Mouse (Mus musculus) stomach, embryonic 14.5 days (tissue): ENCODE results near the gene Olfr707. TPM values are rescaled to one million over a fixed set of nuclear protein-coding genes. Genes with fewer than 3 reads are reported as not detected.
"Not testable (repeated sequence)": the region's sequence is repeated elsewhere in the genome, so short reads cannot be mapped to it uniquely, and the experiment has no call there.

Experiments
- ATAC-seq: fragments of 200-750 bp; cut with Nextera tagmentation; 2 replicates; pipeline ENCODE4 v1.8.0; 2017; ENCODE audit warnings: low read depth, moderate TSS enrichment; ENCODE audit not compliant: insufficient number of reproducible peaks, insufficient read depth, low FRiP score
- H3K27ac ChIP-seq: fragments of 300-500 bp; sonication (generic); 2 replicates; pipeline ENCODE4 v1.5.1; 2014; ENCODE audit warnings: mild to moderate bottlenecking, low read length, moderate library complexity, mixed read lengths
- H3K27me3 ChIP-seq: fragments of 300-500 bp; sonication (generic); 2 replicates; pipeline ENCODE4 v1.6.1; 2014; ENCODE audit warnings: low read length, control low read depth, mixed read lengths; ENCODE audit not compliant: control insufficient read depth, insufficient read depth
- H3K36me3 ChIP-seq: fragments of 300-500 bp; sonication (generic); 2 replicates; pipeline ENCODE4 v1.6.1; 2014; ENCODE audit warnings: mild to moderate bottlenecking, control low read depth, low read length, moderate library complexity, mixed read lengths; ENCODE audit not compliant: control insufficient read depth, insufficient read depth
- H3K4me1 ChIP-seq: fragments of 300-500 bp; sonication (generic); 2 replicates; pipeline ENCODE4 v1.6.1; 2014; ENCODE audit warnings: low read length, control low read depth, mixed read lengths; ENCODE audit not compliant: control insufficient read depth, insufficient read depth
- H3K4me2 ChIP-seq: fragments of 300-500 bp; sonication (generic); replicated peaks from 2 replicates; pipeline ENCODE4 v1.6.1; 2014; ENCODE audit warnings: low read depth, low read length, control low read depth
- H3K4me3 ChIP-seq: fragments of 300-500 bp; sonication (generic); 2 replicates; pipeline ENCODE4 v1.5.1; 2014; ENCODE audit warnings: low read depth, low read length, control low read depth
- H3K9ac ChIP-seq: fragments of 300-500 bp; sonication (generic); replicated peaks from 2 replicates; pipeline ENCODE4 v1.6.1; 2014; ENCODE audit warnings: low read depth, mild to moderate bottlenecking, control low read depth, low read length, moderate library complexity, mixed read lengths
- H3K9me3 ChIP-seq: fragments of 300-500 bp; sonication (generic); 2 replicates; pipeline ENCODE4 v1.6.1; 2016; ENCODE audit warnings: low read depth, low read length, control low read depth; ENCODE audit not compliant: control insufficient read depth
- WGBS: fragments of 180-500 bp; shearing (Covaris S2); extraction: QIAGEN DNeasy Blood & Tissue Kit; methylation state at CpG from one replicate; pipeline ENCODE4 v1.1.7; 2014; 5-methylcytosine and 5-hydroxymethylcytosine counted together
- polyA plus RNA-seq: library from polyadenylated mRNA; unstranded; fragments of >200 nt; fragmentation: Nextera tagmentation; extraction: Ambion mirVana; gene quantifications from 2 replicates; pipeline ENCODE4 v1.2.1, GENCODE M21; 2014

The Olfr707 gene
- not detected in 2 replicates for polyA plus RNA-seq

DNA sequence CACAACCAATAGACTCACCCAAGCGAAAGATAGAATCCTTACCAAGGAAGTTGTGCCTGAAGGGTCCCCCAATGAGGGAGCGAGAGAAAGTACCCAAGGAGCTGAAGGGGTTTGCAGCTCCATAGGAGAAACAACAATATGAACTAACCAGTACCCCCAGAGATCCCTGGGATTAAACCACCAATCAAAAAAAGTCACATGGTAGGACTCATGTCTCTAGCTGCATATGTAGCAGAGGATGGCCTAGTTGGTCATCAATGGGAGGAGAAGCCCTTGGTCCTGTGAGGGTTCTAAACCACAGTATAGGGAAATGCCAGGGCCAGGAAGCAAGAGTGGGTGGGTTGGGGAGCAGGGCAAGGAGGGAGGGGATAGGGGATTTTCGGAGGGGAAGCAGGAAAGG, at the start of gene Olfr707:
TSS of gene Olfr707 (minus strand) at position 101 of the 400 bp plus-strand sequence.
- not testable (repeated sequence) for H3K4me1 ChIP-seq, H3K27me3 ChIP-seq, H3K9ac ChIP-seq, H3K4me3 ChIP-seq, H3K27ac ChIP-seq, H3K9me3 ChIP-seq, H3K4me2 ChIP-seq, H3K36me3 ChIP-seq, ATAC-seq
- 80% methylated on average over 3 of the region's 3 CpGs for WGBS

DNA sequence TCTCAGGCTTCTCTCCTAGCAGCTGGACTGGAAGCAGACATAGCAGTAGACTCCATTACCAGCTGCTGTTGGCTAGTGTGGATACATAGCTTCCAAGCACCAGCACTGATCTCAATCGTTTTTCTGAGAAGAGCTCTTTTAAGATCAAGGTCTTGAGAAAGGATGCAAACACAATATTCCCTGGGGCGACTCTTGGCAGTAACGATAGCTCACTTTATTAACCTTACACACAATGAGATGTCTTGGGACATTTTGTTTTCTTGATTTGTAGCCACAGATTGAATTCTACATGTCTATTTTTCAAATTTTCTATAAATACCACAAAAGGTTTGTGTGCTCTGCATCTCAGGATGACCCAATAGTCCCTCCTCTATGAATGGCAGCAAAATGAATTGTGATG, 47.2 kb upstream of the Olfr707 start, which contains the start of gene Olfr710:
TSS of gene Olfr710 (minus strand) at position 101 of the 400 bp plus-strand sequence.
- H3K4me3 ChIP-seq: no peak within 1 kb of the TSS
- H3K9me3 ChIP-seq: no peaks in the 10 kb centered on the region
- ATAC-seq: no peak
- H3K4me2 ChIP-seq: no peak within 1 kb of the TSS
- no peaks in the 10 kb centered on the region for H3K4me1 ChIP-seq
- WGBS: 79% methylated on average over 3 of the region's 3 CpGs
- H3K36me3 ChIP-seq: no peaks in the 10 kb centered on the region
- H3K9ac ChIP-seq: no peak within 1 kb of the TSS
- no peak within 1 kb of the TSS for H3K27ac ChIP-seq
- H3K27me3 ChIP-seq: no peaks in the 10 kb centered on the region

DNA sequence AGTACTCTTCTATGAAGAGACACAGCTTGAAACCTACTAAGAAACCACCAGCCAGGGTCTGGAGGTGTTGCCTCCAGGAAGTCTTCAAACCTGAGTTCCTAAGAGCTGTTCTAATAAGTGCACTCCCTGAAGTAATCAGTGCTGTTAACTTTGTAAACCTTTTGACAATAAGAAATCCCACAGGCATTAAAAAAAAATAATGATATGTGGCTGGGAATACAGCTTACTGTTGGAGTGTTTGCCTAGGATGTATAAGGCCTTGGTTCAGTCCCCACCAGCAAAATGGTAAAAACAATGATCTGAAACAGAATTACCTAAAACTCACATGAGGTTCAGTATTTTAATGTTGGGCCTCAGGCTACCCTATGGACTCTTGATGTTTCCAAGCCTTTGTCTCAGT, 31.1 kb upstream of the Olfr707 start, which contains the start of gene Olfr709-ps1:
TSS of gene Olfr709-ps1 (minus strand) at position 101 of the 400 bp plus-strand sequence.
- Histone ChIP-seq H3K9ac (no peak within 1 kb of the TSS), H3K27ac (no peak within 1 kb of the TSS), H3K27me3 (no peaks in the 10 kb centered on the region), H3K4me1 (no peaks in the 10 kb centered on the region), H3K9me3 (no peaks in the 10 kb centered on the region), H3K36me3 (no peaks in the 10 kb centered on the region), H3K4me3 (no peak within 1 kb of the TSS), H3K4me2 (no peak within 1 kb of the TSS)
- no peak for ATAC-seq

DNA sequence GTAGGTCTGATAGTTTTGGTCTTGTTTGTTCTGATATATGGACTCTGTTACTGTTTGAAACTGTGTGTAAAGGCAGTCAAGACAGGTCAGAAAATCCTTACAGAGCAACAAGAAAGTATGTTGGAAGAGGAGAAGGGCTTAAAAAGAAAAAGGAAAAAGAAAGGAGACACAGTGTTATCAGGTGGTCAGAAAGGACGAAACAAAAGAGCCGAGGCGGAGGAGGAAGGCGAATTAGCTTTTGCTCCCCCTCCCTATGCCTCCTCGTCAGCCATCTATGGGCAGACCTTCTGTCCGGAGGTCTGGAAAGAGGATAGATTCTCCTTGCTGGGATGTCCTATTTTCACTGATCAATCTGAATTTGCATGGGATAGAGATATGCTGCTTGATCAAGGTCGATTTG, 19.9 kb upstream of the Olfr707 start:
- ATAC-seq, H3K9me3 ChIP-seq, H3K4me1 ChIP-seq, H3K27me3 ChIP-seq, H3K4me3 ChIP-seq, H3K36me3 ChIP-seq, H3K27ac ChIP-seq, H3K9ac ChIP-seq, H3K4me2 ChIP-seq: not testable (repeated sequence)
- WGBS: 90% methylated on average over 2 of the region's 7 CpGs

DNA sequence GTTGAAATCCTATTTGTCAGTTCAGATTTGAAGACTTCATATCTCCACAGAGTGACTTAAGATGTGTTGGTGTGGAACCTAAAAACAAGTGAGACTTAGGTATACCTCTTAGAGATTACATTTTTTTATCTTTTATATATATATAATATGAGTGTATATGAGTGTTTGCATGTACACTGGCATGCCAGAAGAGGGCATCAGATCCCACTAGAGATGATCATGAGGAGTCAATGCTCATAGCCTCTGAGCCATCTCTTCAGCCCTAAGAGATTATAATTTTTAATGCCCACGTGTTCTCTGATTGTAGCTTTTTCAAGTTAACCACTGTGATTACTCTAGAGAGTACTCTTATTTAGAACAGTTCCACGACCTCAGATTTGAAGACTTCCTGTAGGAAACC, 6.6 kb upstream of the Olfr707 start, which contains the start of gene Olfr1532-ps1:
TSS of gene Olfr1532-ps1 (plus strand) at position 326 of the 400 bp plus-strand sequence.
- Histone ChIP-seq H3K27me3 (no peaks in the 10 kb centered on the region), H3K4me1 (no peaks in the 10 kb centered on the region), H3K27ac (no peak within 1 kb of the TSS), H3K9ac (no peak within 1 kb of the TSS), H3K4me2 (no peak within 1 kb of the TSS), H3K9me3 (no peaks in the 10 kb centered on the region), H3K4me3 (no peak within 1 kb of the TSS), H3K36me3 (no peaks in the 10 kb centered on the region)
- no peak for ATAC-seq
- WGBS: 66% methylated on average over 2 of the region's 2 CpGs

DNA sequence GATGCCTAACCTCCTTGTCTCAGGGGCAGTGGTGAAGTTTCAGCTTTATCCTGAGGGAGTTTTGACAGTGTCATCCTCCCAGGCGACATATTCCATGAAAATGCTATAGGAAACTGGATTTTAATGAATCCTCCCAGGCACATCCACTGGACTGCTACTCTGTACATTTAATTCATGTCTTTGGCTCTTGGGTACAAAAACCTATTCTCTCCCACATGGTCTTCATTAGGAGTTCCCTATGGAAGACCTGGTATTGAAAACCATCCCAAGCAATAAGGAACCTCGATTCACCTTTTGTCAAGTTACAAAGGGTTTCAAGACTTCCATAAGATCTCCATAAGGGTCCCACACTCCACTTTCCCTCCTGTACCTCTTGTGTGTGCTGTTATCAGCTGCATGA, 13.0 kb downstream of the Olfr707 start, which contains the start of gene Olfr706:
TSS of gene Olfr706 (minus strand) at position 101 of the 400 bp plus-strand sequence.
- WGBS: 84% methylated on average over 2 of the region's 2 CpGs

DNA sequence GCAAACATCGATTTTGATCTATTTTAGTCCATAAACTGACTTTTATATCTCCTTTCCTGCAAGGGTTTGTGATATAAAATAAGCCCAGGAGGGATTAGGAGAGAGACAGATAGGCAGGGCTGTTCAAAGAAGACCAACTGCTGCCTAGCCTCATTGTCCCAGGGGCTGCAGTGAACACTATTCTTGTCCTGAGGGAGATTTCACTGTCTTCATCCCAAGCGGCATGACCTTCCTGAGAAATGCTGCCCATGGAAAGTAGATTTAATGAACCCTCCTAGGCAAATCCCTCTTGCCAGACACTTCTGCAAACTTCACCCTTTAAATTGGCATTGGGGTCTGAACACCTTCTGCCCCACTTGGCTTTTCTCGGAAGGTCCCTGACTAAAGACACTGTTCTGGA, 24.2 kb downstream of the Olfr707 start, which contains the start of gene Olfr705:
TSS of gene Olfr705 (minus strand) at position 101 of the 400 bp plus-strand sequence.
- 77% methylated on average over 3 of the region's 3 CpGs for WGBS
- H3K27ac ChIP-seq: no peak within 1 kb of the TSS
- H3K4me2 ChIP-seq: no peak within 1 kb of the TSS
- no peak within 1 kb of the TSS for H3K4me3 ChIP-seq
- H3K9me3 ChIP-seq: no peaks in the 10 kb centered on the region
- no peaks in the 10 kb centered on the region for H3K27me3 ChIP-seq
- H3K36me3 ChIP-seq: no peaks in the 10 kb centered on the region
- H3K9ac ChIP-seq: no peak within 1 kb of the TSS
- no peak for ATAC-seq
- H3K4me1 ChIP-seq: no peaks in the 10 kb centered on the region

More for the DNA sequence above, 13.0 kb downstream of the Olfr707 start, which contains the start of gene Olfr706:
- no peak within 1 kb of the TSS for H3K4me2 ChIP-seq
- H3K36me3 ChIP-seq: no peaks in the 10 kb centered on the region
- H3K4me3 ChIP-seq: no peak within 1 kb of the TSS
- H3K27ac ChIP-seq: no peak within 1 kb of the TSS
- H3K27me3 ChIP-seq: no peaks in the 10 kb centered on the region
- no peak within 1 kb of the TSS for H3K9ac ChIP-seq
- no peaks in the 10 kb centered on the region for H3K4me1 ChIP-seq
- no peak for ATAC-seq
- no peaks in the 10 kb centered on the region for H3K9me3 ChIP-seq

DNA sequence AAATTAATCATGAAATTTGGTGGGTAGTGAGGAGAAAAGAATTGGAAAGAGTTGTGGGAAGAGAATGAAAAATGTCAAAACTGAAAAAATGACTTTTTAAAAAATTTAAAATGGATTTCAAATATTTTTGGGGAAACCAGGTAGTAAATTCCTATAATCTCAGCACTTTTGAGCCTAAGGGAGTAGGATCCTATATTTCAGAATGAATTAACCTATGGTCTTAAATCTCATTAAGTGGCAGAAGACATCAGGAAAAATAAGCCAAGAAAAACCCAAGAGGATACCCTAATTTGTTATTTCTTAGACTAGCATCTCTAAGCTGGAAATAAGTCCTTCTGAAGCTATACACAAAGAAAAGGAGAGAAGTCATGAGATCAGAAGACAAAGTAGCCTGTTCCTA, 38.2 kb downstream of the Olfr707 start, which contains the start of gene Olfr704:
TSS of gene Olfr704 (plus strand) at position 301 of the 400 bp plus-strand sequence.
- no peaks in the 10 kb centered on the region for H3K9me3 ChIP-seq
- no peak within 1 kb of the TSS for H3K27ac ChIP-seq
- no peak within 1 kb of the TSS for H3K4me2 ChIP-seq
- H3K36me3 ChIP-seq: no peaks in the 10 kb centered on the region
- no peak within 1 kb of the TSS for H3K9ac ChIP-seq
- H3K27me3 ChIP-seq: no peaks in the 10 kb centered on the region
- ATAC-seq: no peak
- no peaks in the 10 kb centered on the region for H3K4me1 ChIP-seq
- H3K4me3 ChIP-seq: no peak within 1 kb of the TSS

DNA sequence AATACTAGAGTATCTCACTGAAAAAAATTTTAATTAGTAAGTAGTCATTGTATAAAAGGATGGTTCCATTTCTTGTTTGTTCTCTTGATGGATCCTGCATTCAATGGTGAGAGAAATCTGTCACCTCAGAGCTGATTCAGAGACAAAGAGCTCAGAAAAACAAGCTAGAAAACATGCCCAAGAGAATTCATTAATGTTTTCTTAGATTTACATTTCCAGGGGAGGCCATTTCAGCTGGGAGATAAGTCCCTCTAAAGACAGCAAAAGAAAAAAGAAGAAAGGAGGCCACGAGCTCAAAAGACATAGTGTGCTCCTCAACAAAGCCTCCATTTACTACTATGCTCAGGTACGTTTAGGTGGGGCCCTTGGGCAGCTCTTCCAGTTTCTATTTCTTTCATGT, 58.0 kb downstream of the Olfr707 start, which contains the start of gene Olfr703:
TSS of gene Olfr703 (plus strand) at position 301 of the 400 bp plus-strand sequence.
- Histone ChIP-seq H3K27ac (no peak within 1 kb of the TSS), H3K4me3 (no peak within 1 kb of the TSS), H3K4me1 (no peaks in the 10 kb centered on the region), H3K4me2 (no peak within 1 kb of the TSS), H3K9me3 (no peaks in the 10 kb centered on the region), H3K27me3 (no peaks in the 10 kb centered on the region), H3K36me3 (no peaks in the 10 kb centered on the region), H3K9ac (no peak within 1 kb of the TSS)
- ATAC-seq: no peak
- 68% methylated on average over 2 of the region's 2 CpGs for WGBS
